Mouse (Mus musculus) CD4-positive helper T cell, adult 2 months (primary cell): Measurements from ENCODE around the gene Olfr1084.
"Not testable (repeated sequence)": the region's sequence is repeated elsewhere in the genome, so short reads cannot be mapped to it uniquely, and the experiment has no call there.

ENCODE experiments used
- DNase-seq: peaks from one replicate; pipeline ENCODE4 v3.0.0-alpha.2; 2012; ENCODE audit warnings: low read depth, missing footprints, low spot score

Gene Olfr1084

GRCm38 (mm10) chr2:86639625-86640024 is at the start of gene Olfr1084:
Gene Olfr1084 (minus strand): TSS chr2:86639725.
- DNase-seq: not testable (repeated sequence)

- no peak for DNase-seq
Observed at GRCm38 (mm10) chr2:86679992-86680391, 40.5 kb upstream of the Olfr1084 start, which contains the start of gene Olfr1086. Gene Olfr1086 (minus strand): TSS chr2:86680092.

GRCm38 (mm10) chr2:86661919-86662318 is 22.4 kb upstream of the Olfr1084 start, which contains the start of gene Olfr1085:
Gene Olfr1085 (minus strand): TSS chr2:86662019.
- no peak for DNase-seq

GRCm38 (mm10) chr2:86598866-86599265 is 40.7 kb downstream of the Olfr1084 start, which contains the start of gene Olfr1082:
Gene Olfr1082 (minus strand): TSS chr2:86598966.
- DNase-seq: not testable (repeated sequence)
